Mouse (Mus musculus): Measurements from ENCODE around the gene Eif5a. TPM values are rescaled to one million over a fixed set of nuclear protein-coding genes. Genes with fewer than 3 reads are reported as not detected.
A peak's percentile ranks its signal among the peaks of the same experiment; 100 is the strongest.
"Not testable (repeated sequence)": the region's sequence is repeated elsewhere in the genome, so short reads cannot be mapped to it uniquely, and the experiment has no call there.

The Eif5a gene
- polyA plus RNA-seq, 1 experiment from 2014 or later = 1,661 TPM

DNA sequence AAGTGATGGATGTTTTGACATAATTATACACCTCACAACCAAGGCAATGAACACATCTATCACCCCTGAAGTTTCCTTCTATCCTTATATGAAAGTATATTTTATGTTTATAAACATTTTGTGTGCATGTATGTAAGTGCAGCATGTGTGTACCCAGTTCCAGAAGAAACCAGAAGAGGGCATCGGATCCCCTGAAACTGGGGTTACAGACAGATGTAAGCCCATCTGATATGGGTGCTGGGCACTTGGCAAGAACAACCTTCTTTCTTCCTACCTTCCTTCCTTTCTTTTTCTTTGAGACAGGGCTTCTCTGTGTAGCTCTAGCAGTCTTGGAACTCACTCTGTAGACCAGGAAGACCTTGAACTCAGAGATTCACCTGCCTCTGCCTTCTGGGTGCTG is 34.5 kb upstream of the Eif5a start:
- H3K27me3 ChIP-seq = peaks cover 10% of the 10 kb centered on the region; the same call in 1 of the 2 replicates
- H3K9ac ChIP-seq = no peak overlapping the region
- no peaks in the 10 kb centered on the region for H3K9me3 ChIP-seq
- H3K4me2 ChIP-seq (replicated peaks) = no peak overlapping the region
- H3K4me3 ChIP-seq = no peak overlapping the region
- 56% methylated on average over 1 of the region's 1 CpGs for WGBS
- H3K4me1 ChIP-seq = no peaks in the 10 kb centered on the region
- no peak for ATAC-seq (ENCODE audit: insufficient number of reproducible peaks, insufficient read depth, low FRiP score, low TSS enrichment)
- H3K27ac ChIP-seq = no peak overlapping the region
- no peaks in the 10 kb centered on the region for H3K36me3 ChIP-seq

DNA sequence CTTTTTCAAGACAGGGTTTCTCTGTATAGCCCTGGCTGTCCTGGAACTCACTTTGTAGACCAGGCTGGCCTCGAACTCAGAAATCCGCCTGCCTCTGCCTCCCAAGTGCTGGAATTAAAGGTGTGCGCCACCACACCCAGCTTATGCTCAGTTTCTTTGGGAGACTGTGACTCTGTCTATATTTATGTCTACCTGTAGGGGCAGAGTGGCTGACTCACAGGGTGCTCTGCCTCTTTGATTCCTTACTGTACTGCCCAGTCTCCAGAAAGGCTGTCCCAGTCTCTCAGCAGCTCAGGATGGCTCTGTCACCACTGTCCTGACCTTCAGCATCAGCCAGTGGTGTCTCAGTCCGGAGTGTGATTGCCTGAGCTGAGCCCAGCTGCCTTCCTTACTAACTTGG is 33.9 kb upstream of the Eif5a start:
- 80% methylated on average over 4 of the region's 4 CpGs for WGBS
- H3K27me3 ChIP-seq; H3K36me3 ChIP-seq; ATAC-seq (ENCODE audit: insufficient number of reproducible peaks, insufficient read depth, low FRiP score, low TSS enrichment); H3K4me1 ChIP-seq; H3K9me3 ChIP-seq; H3K27ac ChIP-seq; H3K4me3 ChIP-seq; H3K4me2 ChIP-seq (replicated peaks); H3K9ac ChIP-seq: not testable (repeated sequence)

DNA sequence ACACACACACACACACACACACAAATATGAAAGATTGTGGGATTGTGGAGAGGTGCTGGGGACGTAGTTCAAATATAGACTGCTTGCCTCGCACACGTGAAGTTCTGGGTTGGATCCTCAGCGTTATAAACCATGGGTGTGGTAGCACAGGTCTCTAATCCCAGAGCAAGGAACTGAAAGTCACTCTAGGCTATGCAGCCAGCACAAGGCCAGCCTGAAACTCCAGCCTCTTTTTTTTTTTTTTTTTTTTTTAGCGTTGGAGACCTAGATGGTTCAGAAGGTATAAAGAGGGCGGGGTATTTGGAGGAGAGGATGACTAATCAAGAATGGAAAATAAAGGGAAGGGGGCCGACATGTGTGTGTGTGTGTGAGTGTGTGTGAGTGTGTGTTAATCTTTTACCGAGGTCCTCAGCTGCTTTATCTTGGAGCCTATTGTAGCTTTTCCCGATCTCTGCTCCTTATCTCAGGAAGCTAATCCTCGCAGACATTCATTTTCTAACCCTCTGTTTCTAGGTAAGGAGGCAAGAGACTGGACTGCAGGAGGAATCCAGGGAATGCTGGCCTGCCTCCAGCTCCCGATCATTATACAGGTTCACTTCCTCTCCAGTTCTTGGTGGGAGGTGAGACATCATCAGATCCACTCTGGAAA is 31.6 kb upstream of the Eif5a start:
- no peak overlapping the region for H3K9ac ChIP-seq
- H3K4me3 ChIP-seq = no peak overlapping the region
- peaks cover 4% of the 10 kb centered on the region; the same call in 1 of the 2 replicates for H3K4me1 ChIP-seq
- WGBS = 65% methylated on average over 11 of the region's 11 CpGs
- H3K4me2 ChIP-seq (replicated peaks) = no peak overlapping the region
- H3K27ac ChIP-seq = no peak overlapping the region
- ATAC-seq (ENCODE audit: insufficient number of reproducible peaks, insufficient read depth, low FRiP score, low TSS enrichment) = no peak
- no peaks in the 10 kb centered on the region for H3K36me3 ChIP-seq
- no peaks in the 10 kb centered on the region for H3K9me3 ChIP-seq
- no peaks in the 10 kb centered on the region for H3K27me3 ChIP-seq

DNA sequence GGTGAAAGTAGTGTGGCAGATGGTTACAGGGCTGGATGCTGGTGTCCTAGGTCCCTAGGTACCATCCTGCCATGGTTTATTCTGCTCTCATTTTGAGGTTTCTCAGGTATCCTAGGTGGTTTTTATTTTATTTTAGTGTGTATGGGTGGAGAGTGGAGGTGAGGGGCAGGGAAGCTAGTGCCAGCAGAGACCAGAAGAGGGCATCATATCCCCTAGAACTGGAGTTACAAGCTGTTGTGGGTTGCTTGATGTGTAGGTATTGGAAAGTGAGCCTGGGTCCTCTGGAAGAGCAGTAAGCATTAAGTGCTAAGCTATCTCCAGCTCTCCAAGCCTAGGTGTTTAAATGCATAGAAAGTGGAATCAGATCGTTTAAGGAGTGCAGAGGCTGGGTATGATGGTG is 30.5 kb upstream of the Eif5a start:
- no peak overlapping the region for H3K4me3 ChIP-seq
- H3K27me3 ChIP-seq = no peaks in the 10 kb centered on the region
- WGBS = 35% methylated on average over 1 of the region's 1 CpGs
- H3K27ac ChIP-seq = no peak overlapping the region
- H3K36me3 ChIP-seq = no peaks in the 10 kb centered on the region
- no peak for ATAC-seq (ENCODE audit: insufficient number of reproducible peaks, insufficient read depth, low FRiP score, low TSS enrichment)
- no peaks in the 10 kb centered on the region for H3K9me3 ChIP-seq
- no peak overlapping the region for H3K9ac ChIP-seq
- H3K4me2 ChIP-seq (replicated peaks) = no peak overlapping the region
- peaks cover 4% of the 10 kb centered on the region; the same call in 1 of the 2 replicates for H3K4me1 ChIP-seq

DNA sequence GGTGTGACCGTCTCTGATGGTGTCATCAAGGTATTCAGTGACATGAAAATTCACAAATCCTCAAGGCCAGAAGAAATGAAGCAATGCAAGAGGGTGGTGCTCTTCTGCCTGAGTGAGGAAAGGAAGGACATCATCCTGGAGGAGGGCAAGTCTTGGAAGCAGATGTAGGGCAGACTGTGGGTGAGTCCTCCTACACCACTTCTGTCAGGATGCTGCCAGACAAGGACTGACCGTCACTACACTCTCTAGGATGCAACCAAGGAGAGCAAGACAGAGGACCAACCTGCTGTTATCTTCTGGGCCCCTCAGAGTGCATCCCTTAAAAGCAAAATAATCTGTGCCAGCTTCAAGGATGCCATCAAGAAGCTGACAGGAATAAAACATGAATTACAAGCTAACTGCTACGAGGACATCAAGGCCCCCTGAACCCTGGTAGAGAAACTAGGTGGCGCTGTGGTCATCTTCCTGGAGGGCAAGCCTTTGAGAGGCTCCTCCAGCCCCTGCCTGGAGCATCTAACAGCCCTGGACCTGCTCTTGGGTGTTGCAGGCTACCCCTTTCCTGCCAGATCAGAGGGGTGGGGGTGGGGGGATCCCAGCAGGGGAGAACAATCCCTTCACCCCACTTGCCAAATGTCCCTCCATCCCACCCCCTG is 29.2 kb upstream of the Eif5a start:
- Histone ChIP-seq H3K27ac (no peak overlapping the region), H3K27me3 (no peaks in the 10 kb centered on the region), H3K4me3 (no peak overlapping the region), H3K9me3 (no peaks in the 10 kb centered on the region), H3K4me2 (replicated peaks) (no peak overlapping the region), H3K36me3 (0 out of 2 replicates have a peak, but pooled peaks cover under 1% of the 10 kb centered on the region), H3K4me1 (peaks cover 11% of the 10 kb centered on the region), H3K9ac (no peak overlapping the region)
- WGBS = 42% methylated on average over 4 of the region's 4 CpGs
- no peak for ATAC-seq (ENCODE audit: insufficient number of reproducible peaks, insufficient read depth, low FRiP score, low TSS enrichment)

DNA sequence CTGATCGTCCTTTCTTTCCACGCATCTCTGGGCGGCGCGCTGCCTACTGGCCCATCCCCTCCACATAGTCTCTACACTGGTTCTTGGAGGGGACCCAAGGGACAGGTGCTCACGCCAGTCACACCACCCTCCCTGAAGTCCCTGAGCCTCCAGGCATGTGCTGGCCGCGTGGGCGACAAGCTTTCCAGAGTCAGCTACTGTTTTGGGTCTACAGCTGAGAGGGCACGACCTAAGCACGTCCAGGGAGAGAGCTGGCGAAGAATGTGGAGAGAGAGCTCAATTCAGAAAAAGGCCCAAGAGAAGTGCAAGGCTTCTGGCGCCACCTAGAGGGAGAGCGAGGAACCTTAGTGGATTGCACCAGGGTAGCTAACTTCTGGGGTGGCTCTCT is 27.0 kb upstream of the Eif5a start:
- peak overlapping the region; percentile 45 for H3K4me3 ChIP-seq
- WGBS = 0% methylated on average over 14 of the region's 14 CpGs
- H3K27ac ChIP-seq = peak overlapping the region; percentile 90
- H3K4me1 ChIP-seq = peaks cover 14% of the 10 kb centered on the region
- peak; percentile 47 for ATAC-seq (ENCODE audit: insufficient number of reproducible peaks, insufficient read depth, low FRiP score, low TSS enrichment)
- H3K27me3 ChIP-seq = no peaks in the 10 kb centered on the region
- no peaks in the 10 kb centered on the region for H3K9me3 ChIP-seq
- H3K36me3 ChIP-seq = peaks cover 22% of the 10 kb centered on the region
- H3K4me2 ChIP-seq (replicated peaks) = peak overlapping the region; percentile 55
- peak overlapping the region; percentile 65 for H3K9ac ChIP-seq

DNA sequence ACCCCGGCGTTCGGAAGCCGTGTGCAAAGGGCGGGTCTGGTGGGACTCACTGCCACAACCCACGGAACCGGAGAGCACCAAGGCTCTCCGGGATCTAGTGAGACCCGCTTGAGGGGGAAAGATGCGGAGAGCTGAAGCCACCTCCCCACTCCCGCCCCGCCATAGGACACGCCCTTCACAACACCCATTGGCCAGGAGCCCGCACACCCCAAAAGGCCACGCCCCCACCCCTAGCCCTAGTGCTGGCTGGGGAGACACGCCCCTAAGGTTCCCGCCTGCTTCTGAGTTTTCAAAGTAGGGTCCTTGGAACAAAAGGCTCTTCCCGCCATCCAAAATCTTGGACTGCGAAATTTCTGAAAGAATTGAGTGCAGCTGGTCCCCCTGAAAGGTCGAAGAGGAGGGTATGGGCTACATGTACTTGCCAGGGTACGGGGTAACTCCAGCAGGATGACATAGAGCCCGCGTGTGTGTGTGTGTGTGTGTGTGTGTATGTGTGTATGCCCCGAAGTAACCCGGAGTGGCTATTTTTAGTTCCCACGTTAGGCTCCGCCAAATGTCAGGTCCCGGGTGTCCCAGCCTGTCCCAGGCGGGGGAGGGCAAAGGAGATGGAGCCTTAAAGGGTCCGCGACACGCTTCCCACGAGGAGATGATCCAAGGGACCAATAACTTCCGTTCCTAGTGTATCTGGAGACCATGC is 26.5 kb upstream of the Eif5a start, which contains the start of gene Slc2a4:
Slc2a4 (minus strand) TSS at position 123 of the 697 bp plus-strand sequence.
- peak within 1 kb of the TSS; percentile 90 for H3K27ac ChIP-seq
- H3K27me3 ChIP-seq = no peaks in the 10 kb centered on the region
- ATAC-seq (ENCODE audit: insufficient number of reproducible peaks, insufficient read depth, low FRiP score, low TSS enrichment) = peak; percentile 89
- under 1% methylated on average over 34 of the region's 34 CpGs for WGBS
- H3K36me3 ChIP-seq = peaks cover 25% of the 10 kb centered on the region
- peak within 1 kb of the TSS; percentile 55 for H3K4me2 ChIP-seq (replicated peaks)
- no peaks in the 10 kb centered on the region for H3K9me3 ChIP-seq
- peaks cover 14% of the 10 kb centered on the region for H3K4me1 ChIP-seq
- peak within 1 kb of the TSS; percentile 45 for H3K4me3 ChIP-seq
- H3K9ac ChIP-seq = peak within 1 kb of the TSS; percentile 65

DNA sequence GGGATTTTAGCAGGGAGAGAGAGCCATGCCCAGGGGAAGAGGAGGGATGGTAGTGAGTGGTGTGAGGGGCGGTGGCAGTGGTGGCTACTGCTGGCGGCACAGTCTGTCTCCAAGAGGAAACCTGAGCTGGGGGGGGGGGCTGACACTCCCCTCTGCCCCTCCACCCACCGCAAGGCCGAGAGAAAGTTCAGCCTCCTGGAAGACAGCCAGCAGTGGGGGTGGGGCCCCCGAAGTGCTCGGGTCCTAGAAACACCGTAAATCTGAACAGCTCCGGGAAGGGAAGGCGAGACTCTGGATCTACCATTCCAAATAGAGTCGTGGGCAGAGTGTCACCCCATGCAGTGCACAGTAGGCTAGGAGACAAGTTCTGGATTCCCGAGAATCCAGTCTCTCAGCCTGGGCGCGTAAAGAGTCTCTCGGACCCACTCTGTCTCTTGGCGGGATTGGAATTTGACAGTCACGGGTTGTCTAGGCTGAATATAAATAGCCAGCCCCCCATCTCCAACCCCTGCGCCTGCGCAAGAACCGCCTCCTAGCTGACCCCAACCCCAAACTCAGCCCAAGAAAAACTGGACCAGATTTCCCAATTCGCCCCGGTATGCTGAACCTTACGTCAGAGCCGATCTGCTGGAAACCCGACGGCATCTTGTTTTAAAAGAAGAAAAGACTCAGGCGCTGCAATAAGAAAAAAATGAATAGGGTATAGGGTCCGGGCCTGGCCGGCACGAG is 25.7 kb upstream of the Eif5a start:
- H3K9ac ChIP-seq = peak overlapping the region; percentile 65
- H3K27ac ChIP-seq = peak overlapping the region; percentile 90
- peak; percentile 49 for ATAC-seq (ENCODE audit: insufficient number of reproducible peaks, insufficient read depth, low FRiP score, low TSS enrichment)
- peak overlapping the region; percentile 55 for H3K4me2 ChIP-seq (replicated peaks)
- 1% methylated on average over 28 of the region's 29 CpGs for WGBS
- H3K4me3 ChIP-seq = peak overlapping the region; percentile 45
- H3K27me3 ChIP-seq = no peaks in the 10 kb centered on the region
- peaks cover 32% of the 10 kb centered on the region for H3K36me3 ChIP-seq
- peaks cover 14% of the 10 kb centered on the region for H3K4me1 ChIP-seq
- H3K9me3 ChIP-seq = no peaks in the 10 kb centered on the region

DNA sequence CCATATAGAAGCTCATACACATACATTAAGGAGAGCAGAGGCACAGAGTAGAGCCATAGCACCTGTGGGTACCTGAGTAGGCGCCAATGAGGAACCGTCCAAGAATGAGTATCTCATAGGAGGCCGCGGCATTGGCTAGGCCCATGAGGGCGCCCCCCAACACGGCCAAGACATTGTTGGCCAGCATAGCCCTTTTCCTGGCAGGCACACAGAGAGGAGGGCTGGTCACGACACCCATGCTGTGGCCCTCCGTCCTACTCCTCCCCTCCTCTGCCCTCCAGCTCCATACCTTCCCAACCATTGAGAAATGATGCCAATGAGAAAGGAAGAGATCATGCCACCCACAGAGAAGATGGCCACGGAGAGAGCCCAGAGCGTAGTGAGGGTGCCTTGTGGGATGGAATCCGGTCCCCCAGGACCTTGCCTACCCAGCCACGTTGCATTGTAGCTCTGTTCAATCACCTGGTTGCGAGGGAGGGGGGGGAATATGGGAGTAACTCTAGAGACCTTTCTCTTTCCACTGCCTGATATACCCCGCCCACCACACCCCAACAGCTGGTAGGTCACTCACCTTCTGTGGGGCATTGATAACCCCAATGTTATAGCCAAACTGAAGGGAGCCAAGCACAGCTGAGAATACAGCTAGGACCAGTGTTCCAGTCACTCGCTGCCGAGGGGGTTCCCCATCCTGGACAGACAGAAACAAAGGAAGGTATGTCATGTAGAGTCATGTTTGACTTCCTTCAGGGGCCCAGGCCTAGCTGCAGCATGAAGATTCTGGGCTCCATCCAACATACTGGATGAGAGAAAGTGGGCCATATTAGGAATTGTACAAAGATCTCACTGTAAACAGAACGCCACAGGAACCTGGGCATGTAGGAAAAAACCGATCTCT is 24.5 kb upstream of the Eif5a start:
- ATAC-seq (ENCODE audit: insufficient number of reproducible peaks, insufficient read depth, low FRiP score, low TSS enrichment) = no peak
- Histone ChIP-seq H3K27me3 (no peaks in the 10 kb centered on the region), H3K36me3 (peaks cover 34% of the 10 kb centered on the region), H3K4me2 (replicated peaks) (peak overlapping the region; percentile 55), H3K9ac (peak overlapping the region; percentile 15; the same call in 1 of the 2 replicates), H3K4me1 (peaks cover 14% of the 10 kb centered on the region), H3K27ac (peak overlapping the region; percentile 90; the same call in 1 of the 2 replicates), H3K9me3 (no peaks in the 10 kb centered on the region), H3K4me3 (peak overlapping the region; percentile 45)
- WGBS = 93% methylated on average over 18 of the region's 18 CpGs

DNA sequence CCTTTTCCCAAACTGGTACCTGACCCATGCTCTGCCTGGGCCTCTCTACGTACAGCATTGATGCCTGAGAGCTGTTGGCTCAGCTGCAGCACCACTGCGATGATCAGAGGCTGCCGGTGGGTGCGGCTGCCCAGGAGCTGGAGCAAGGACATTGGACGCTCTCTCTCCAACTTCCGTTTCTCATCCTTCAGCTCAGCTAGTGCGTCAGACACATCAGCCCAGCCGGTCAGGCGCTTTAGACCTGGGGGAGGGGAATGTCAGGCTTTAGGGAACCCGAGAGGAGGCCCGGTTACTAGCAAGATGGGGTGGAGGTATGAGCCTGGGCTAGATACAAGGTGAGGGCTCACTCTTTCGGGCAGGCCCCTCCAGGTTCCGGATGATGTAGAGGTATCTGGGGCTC is 23.5 kb upstream of the Eif5a start:
- Histone ChIP-seq H3K9me3 (no peaks in the 10 kb centered on the region), H3K36me3 (peaks cover 34% of the 10 kb centered on the region), H3K4me2 (replicated peaks) (no peak overlapping the region), H3K27me3 (no peaks in the 10 kb centered on the region), H3K4me1 (peaks cover 14% of the 10 kb centered on the region), H3K9ac (peak overlapping the region; percentile 15; the same call in 1 of the 2 replicates), H3K27ac (no peak overlapping the region), H3K4me3 (no peak overlapping the region)
- no peak for ATAC-seq (ENCODE audit: insufficient number of reproducible peaks, insufficient read depth, low FRiP score, low TSS enrichment)
- 78% methylated on average over 13 of the region's 13 CpGs for WGBS

Measured in embryonic facial prominence, embryonic 12.5 days (tissue).